Mouse (Mus musculus) CH12.LX (cell line): Measurements from ENCODE around the gene Il20rb.

ENCODE experiments used
- CHD1 ChIP-seq: IDR thresholded peaks from 2 replicates; pipeline ENCODE4 v1.6.1; 2012; ENCODE audit warnings: low read depth, low read length, improper control_type of control experiment, inconsistent platforms
- CHD2 ChIP-seq: IDR thresholded peaks from 2 replicates; pipeline ENCODE4 v1.6.1; 2011; ENCODE audit warnings: low read length, improper control_type of control experiment
- EP300 ChIP-seq: IDR thresholded peaks from 2 replicates; pipeline ENCODE4 v1.6.1; 2011; ENCODE audit warnings: low read length, improper control_type of control experiment
- MAX ChIP-seq: IDR thresholded peaks from 2 replicates; pipeline ENCODE4 v1.6.1; 2011; ENCODE audit warnings: low read length, improper control_type of control experiment
- SIN3A ChIP-seq: IDR thresholded peaks from 2 replicates; pipeline ENCODE4 v1.6.1; 2012; ENCODE audit warnings: low read length, improper control_type of control experiment, inconsistent platforms

DNA sequence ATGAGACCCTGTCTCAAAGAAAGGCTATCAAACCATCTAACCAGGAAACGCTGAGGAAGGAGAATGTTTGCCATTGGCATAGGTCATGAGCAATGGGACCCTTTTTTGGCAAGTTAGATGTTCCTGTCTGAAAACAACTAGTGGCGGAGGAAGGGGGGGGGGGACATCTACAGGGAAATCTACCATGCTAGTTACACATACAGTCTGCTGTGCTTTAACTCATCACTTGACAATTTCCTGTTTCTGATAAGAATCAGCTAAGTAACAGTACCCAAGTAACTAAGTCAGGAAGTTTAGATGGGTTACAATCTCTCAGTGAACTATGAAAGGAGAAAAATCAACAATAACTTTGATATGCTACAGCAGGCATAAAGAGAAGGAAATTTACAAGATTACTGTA, 35.4 kb upstream of the Il20rb start:
- no peak for TF ChIP-seq MAX
- no peak for TF ChIP-seq SIN3A
- TF ChIP-seq CHD1, result no peak
- no peak for TF ChIP-seq CHD2
- no peak for TF ChIP-seq EP300
